11 mouse cellular contexts compared by ENCODE assay signal in the genomic region with DNA sequence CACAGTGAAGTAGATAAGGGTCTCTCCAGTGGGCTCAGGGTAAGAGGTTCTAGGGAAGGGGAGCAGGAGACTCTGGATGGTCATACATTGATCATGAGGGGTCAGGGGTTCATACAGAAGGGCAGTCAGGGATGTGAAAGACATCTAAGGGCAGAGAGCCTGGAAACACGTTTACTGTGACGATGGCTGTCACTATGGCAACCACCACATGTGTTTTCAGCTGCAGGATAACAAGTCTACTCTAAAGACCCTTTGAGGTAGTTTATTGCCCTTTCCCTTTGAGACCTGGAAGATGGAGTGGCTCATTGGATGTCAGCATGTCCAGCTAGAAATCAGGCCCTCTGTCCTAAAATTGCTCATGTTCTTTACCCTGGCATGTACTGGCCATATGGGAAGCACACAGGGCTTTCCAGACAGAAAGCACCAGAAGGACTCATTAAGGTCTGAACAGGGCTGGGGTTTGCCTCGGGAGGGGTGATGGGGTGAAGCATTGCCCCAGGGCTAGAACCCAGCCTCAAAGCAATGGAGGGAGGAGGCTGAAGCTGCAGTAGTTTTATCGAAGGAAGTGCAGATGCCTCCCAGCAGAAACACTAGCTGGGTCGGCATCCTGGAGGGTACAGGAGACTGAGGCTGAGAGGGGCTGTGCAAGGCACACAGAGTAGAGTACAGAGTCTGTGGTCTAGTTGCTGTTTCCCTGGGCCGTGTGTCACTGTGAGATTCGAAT.
DNase-seq lines count a peak whose midpoint lies in the region; ATAC-seq lines count a peak whose summit lies in the region.
"Had no signal": no experiment of that assay in that cellular context is flagged by ENCODE, and none has a peak within 500 bp of the region (broad histone marks: within the 10 kb centered on the region; RNA-seq: fewer than 3 reads in every experiment).

No protein-coding gene starts in this region.

- H3K4me1 ChIP-seq in forebrain, embryonic 10.5 days = peaks cover 23% of the 10 kb centered on the region
- peaks cover 29% of the 10 kb centered on the region for H3K4me1 ChIP-seq in hindbrain, embryonic 15.5 days (replicated peaks)
- H3K4me1 ChIP-seq in midbrain, embryonic 14.5 days (ENCODE audit: control insufficient read depth, insufficient read depth, low read length) = peaks cover 27% of the 10 kb centered on the region

- H3K9ac ChIP-seq in hindbrain, embryonic 15.5 days = no peak overlapping the region
- no peak overlapping the region for H3K9ac ChIP-seq in midbrain, embryonic 14.5 days (replicated peaks; ENCODE audit: low read length)

- peak; percentile 33; the same call in 1 of the 2 replicates for ATAC-seq in hindbrain, embryonic 15.5 days (ENCODE audit: low FRiP score, low read depth)
- ATAC-seq in midbrain, embryonic 14.5 days (ENCODE audit: low FRiP score, low TSS enrichment) = peak; percentile 57

- H3K27ac ChIP-seq in forebrain, embryonic 10.5 days = peak overlapping the region; percentile 76
- H3K27ac ChIP-seq in hindbrain, embryonic 15.5 days (replicated peaks) = peak overlapping the region; percentile 77
- peak overlapping the region; percentile 89 for H3K27ac ChIP-seq in midbrain, embryonic 14.5 days (replicated peaks; ENCODE audit: low read depth, low read length)

- H3K9me3 ChIP-seq in forebrain, embryonic 10.5 days = no peaks in the 10 kb centered on the region
- no peaks in the 10 kb centered on the region for H3K9me3 ChIP-seq in hindbrain, embryonic 15.5 days
- H3K9me3 ChIP-seq in midbrain, embryonic 14.5 days (ENCODE audit: control insufficient read depth, low read length) = no peaks in the 10 kb centered on the region

- WGBS in forebrain, embryonic 10.5 days = 41% methylated on average over 7 of the region's 7 CpGs
- 13% methylated on average over 7 of the region's 7 CpGs for WGBS in hindbrain, embryonic 15.5 days
- WGBS in midbrain, embryonic 14.5 days = 6% methylated on average over 7 of the region's 7 CpGs

- no peak overlapping the region for H3K4me3 ChIP-seq in forebrain, embryonic 10.5 days
- no peak overlapping the region for H3K4me3 ChIP-seq in hindbrain, embryonic 15.5 days
- H3K4me3 ChIP-seq in midbrain, embryonic 14.5 days (replicated peaks; ENCODE audit: low read depth, low read length) = no peak overlapping the region

- no peaks in the 10 kb centered on the region for H3K36me3 ChIP-seq in forebrain, embryonic 10.5 days (replicated peaks)
- no peaks in the 10 kb centered on the region for H3K36me3 ChIP-seq in hindbrain, embryonic 15.5 days
- H3K36me3 ChIP-seq in midbrain, embryonic 14.5 days (ENCODE audit: control insufficient read depth, insufficient read depth, low read length) = no peaks in the 10 kb centered on the region

- H3K4me2 ChIP-seq in hindbrain, embryonic 15.5 days = no peak overlapping the region
- H3K4me2 ChIP-seq in midbrain, embryonic 14.5 days (ENCODE audit: low read length) = peak overlapping the region; percentile 33; the same call in 1 of the 2 replicates

- no peaks in the 10 kb centered on the region for H3K27me3 ChIP-seq in forebrain, embryonic 10.5 days (ENCODE audit: poor library complexity, severe bottlenecking)
- H3K27me3 ChIP-seq in hindbrain, embryonic 15.5 days = no peaks in the 10 kb centered on the region
- no peaks in the 10 kb centered on the region for H3K27me3 ChIP-seq in midbrain, embryonic 14.5 days (ENCODE audit: control insufficient read depth, insufficient read depth, low read length)

- DNase-seq in R1 (ENCODE audit: low read depth, low spot score) (peak; percentile 18), liver (no peak)
- DNase-seq in forebrain, embryonic 10.5 days (ENCODE audit: extremely low spot score, low spot score) = no peak
- peak; percentile 65 for DNase-seq in midbrain, embryonic 14.5 days
- DNase-seq in thymus, adult 18-20 months = no peak
- no peak for DNase-seq in spleen, postnatal 4 days (ENCODE audit: low spot score in 2 of 2)
- no peak for DNase-seq in thymus, postnatal 14 days
- DNase-seq: adrenal gland, adult 8-10 months; cerebellum, adult 18-20 months; heart, postnatal 4 days had no signal

Comparison
In these comparisons a context has a peak if more than half of its experiments do, and no peak if none do; other contexts are left out.
1. DNase-seq: peak in R1 (single experiment) and midbrain, embryonic 14.5 days (single experiment); none in forebrain, embryonic 10.5 days (single experiment), liver (single experiment), thymus, adult 18-20 months (0 of 2), spleen, postnatal 4 days (0 of 2) and thymus, postnatal 14 days (single experiment).
2. Peak in every context shown above with its lines, with median percentiles within 50 percentile points of each other: H3K27ac ChIP-seq.